ENCODE assay signal across 19 mouse cellular contexts in genomic region chr1:84861255-84861630, GRCm38 (mm10).
"Had no signal": no experiment of that assay in that cellular context is flagged by ENCODE, and none has a peak within 500 bp of the region (broad histone marks: within the 10 kb centered on the region; RNA-seq: fewer than 3 reads in every experiment).

No protein-coding gene starts in this region.

- ATAC-seq: midbrain, embryonic 15.5 days had no signal

- H3K4me1 ChIP-seq: limb, embryonic 15.5 days; lung, embryonic 15.5 days; midbrain, embryonic 12.5 days; midbrain, embryonic 15.5 days; neural tube, embryonic 12.5 days; neural tube, embryonic 15.5 days had no signal

- H3K27ac ChIP-seq: limb, embryonic 12.5 days; limb, embryonic 15.5 days; lung, embryonic 15.5 days; midbrain, embryonic 12.5 days; midbrain, embryonic 15.5 days; neural tube, embryonic 12.5 days; neural tube, embryonic 15.5 days had no signal

- DNase-seq: kidney, adult 18-20 months; kidney, adult 9 months; kidney, postnatal 14 days; kidney, postnatal 4 days; left cerebral cortex, postnatal 4 days; lung, postnatal 10 days; lung, postnatal 36 days; right cerebral cortex, adult 18-20 months; right cerebral cortex, postnatal 14 days; right cerebral cortex, postnatal 4 days; thymus, postnatal 36 days had no signal

- H3K27me3 ChIP-seq: limb, embryonic 12.5 days; limb, embryonic 15.5 days; lung, embryonic 15.5 days; megakaryocyte, embryonic 14.5 days; midbrain, embryonic 12.5 days; midbrain, embryonic 15.5 days; neural tube, embryonic 12.5 days; neural tube, embryonic 15.5 days had no signal

- H3K9ac ChIP-seq: limb, embryonic 12.5 days; limb, embryonic 15.5 days; lung, embryonic 15.5 days; midbrain, embryonic 12.5 days; midbrain, embryonic 15.5 days; neural tube, embryonic 12.5 days; neural tube, embryonic 15.5 days had no signal

- H3K4me2 ChIP-seq: limb, embryonic 12.5 days; limb, embryonic 15.5 days; lung, embryonic 15.5 days; midbrain, embryonic 12.5 days; midbrain, embryonic 15.5 days; neural tube, embryonic 12.5 days; neural tube, embryonic 15.5 days had no signal

- H3K9me3 ChIP-seq: limb, embryonic 12.5 days; limb, embryonic 15.5 days; lung, embryonic 15.5 days; megakaryocyte, embryonic 14.5 days; midbrain, embryonic 12.5 days; midbrain, embryonic 15.5 days; neural tube, embryonic 12.5 days; neural tube, embryonic 15.5 days had no signal

- H3K36me3 ChIP-seq: limb, embryonic 12.5 days; limb, embryonic 15.5 days; lung, embryonic 15.5 days; midbrain, embryonic 12.5 days; midbrain, embryonic 15.5 days; neural tube, embryonic 12.5 days; neural tube, embryonic 15.5 days had no signal

- H3K4me3 ChIP-seq: limb, embryonic 12.5 days; limb, embryonic 15.5 days; lung, embryonic 15.5 days; megakaryocyte, embryonic 14.5 days; midbrain, embryonic 12.5 days; midbrain, embryonic 15.5 days; neural tube, embryonic 12.5 days; neural tube, embryonic 15.5 days had no signal
